Mouse (Mus musculus) forebrain, embryonic 16.5 days (tissue): Measurements from ENCODE around the gene Zfp672. TPM values are rescaled to one million over a fixed set of nuclear protein-coding genes. Genes with fewer than 3 reads are reported as not detected.

Experiments used
- ATAC-seq: fragments of 200-750 bp; cut with Nextera tagmentation; 2 replicates; pipeline ENCODE4 v1.8.0; 2017; ENCODE audit warnings: mild to moderate bottlenecking, moderate library complexity
- H3K27ac ChIP-seq: fragments of 300-500 bp; sonication (generic); 2 replicates; pipeline ENCODE4 v1.5.1; 2014; ENCODE audit warnings: low read length, control low read depth
- H3K27me3 ChIP-seq: fragments of 300-500 bp; sonication (generic); replicated peaks from 2 replicates; pipeline ENCODE4 v1.6.1; 2014; ENCODE audit warnings: low read length; ENCODE audit not compliant: control insufficient read depth, insufficient read depth
- H3K36me3 ChIP-seq: fragments of 300-500 bp; sonication (generic); 2 replicates; pipeline ENCODE4 v1.6.1; 2014; ENCODE audit not compliant: control insufficient read depth, insufficient read depth
- H3K4me1 ChIP-seq: fragments of 300-500 bp; sonication (generic); replicated peaks from 2 replicates; pipeline ENCODE4 v1.6.1; 2014; ENCODE audit warnings: low read length; ENCODE audit not compliant: control insufficient read depth, insufficient read depth
- H3K4me2 ChIP-seq: fragments of 300-500 bp; sonication (generic); 2 replicates; pipeline ENCODE4 v1.6.1; 2014; ENCODE audit warnings: mild to moderate bottlenecking, low read length, control low read depth
- H3K4me3 ChIP-seq: fragments of 300-500 bp; sonication (generic); replicated peaks from 2 replicates; pipeline ENCODE4 v1.5.1; 2014; ENCODE audit warnings: mild to moderate bottlenecking, low read length, control low read depth
- H3K9ac ChIP-seq: fragments of 300-500 bp; sonication (generic); replicated peaks from 2 replicates; pipeline ENCODE4 v1.6.1; 2014; ENCODE audit warnings: low read depth, low read length, control low read depth
- H3K9me3 ChIP-seq: fragments of 300-500 bp; sonication (generic); 2 replicates; pipeline ENCODE4 v1.6.1; 2016; ENCODE audit warnings: low read length; ENCODE audit not compliant: control insufficient read depth
- WGBS: fragments of 180-500 bp; shearing (Covaris S2); extraction: QIAGEN DNeasy Blood & Tissue Kit; methylation state at CpG from one replicate; pipeline ENCODE4 v1.1.7; 2014; 5-methylcytosine and 5-hydroxymethylcytosine counted together
- polyA plus RNA-seq: library from polyadenylated mRNA; unstranded; fragments of >200 nt; fragmentation: Nextera tagmentation; extraction: Ambion mirVana; gene quantifications from 2 replicates; pipeline ENCODE4 v1.2.1, GENCODE M21; 2015

Zfp672 gene
- polyA plus RNA-seq, 1 experiment from 2014 or later = 39.8 TPM

GRCm38 (mm10) chr11:58301837-58302754 is 28.0 kb downstream of the Zfp672 start:
- H3K4me1 ChIP-seq = peaks cover 9% of the 10 kb centered on the region
- WGBS = under 1% methylated on average over 36 of the region's 36 CpGs
- peak overlapping the region; percentile 64 for H3K4me3 ChIP-seq
- peak; percentile 90 for ATAC-seq
- H3K27ac ChIP-seq = peak overlapping the region; percentile 90
- peak overlapping the region; percentile 61 for H3K9ac ChIP-seq
- H3K36me3 ChIP-seq = no peaks in the 10 kb centered on the region
- H3K27me3 ChIP-seq = no peaks in the 10 kb centered on the region
- H3K9me3 ChIP-seq = no peaks in the 10 kb centered on the region
- H3K4me2 ChIP-seq = peak overlapping the region; percentile 73

GRCm38 (mm10) chr11:58301057-58301456 is 29.1 kb downstream of the Zfp672 start:
- Histone ChIP-seq H3K36me3 (no peaks in the 10 kb centered on the region), H3K27me3 (no peaks in the 10 kb centered on the region), H3K4me1 (peaks cover 3% of the 10 kb centered on the region), H3K27ac (peak overlapping the region; percentile 42), H3K9me3 (no peaks in the 10 kb centered on the region), H3K4me3 (peak overlapping the region; percentile 41), H3K4me2 (peak overlapping the region; percentile 53), H3K9ac (peak overlapping the region; percentile 14; the same call in 1 of the 2 replicates)
- ATAC-seq = peak; percentile 16
- WGBS = 9% methylated on average over 13 of the region's 13 CpGs

GRCm38 (mm10) chr11:58297396-58297795 is 32.7 kb downstream of the Zfp672 start:
- H3K36me3 ChIP-seq = no peaks in the 10 kb centered on the region
- no peaks in the 10 kb centered on the region for H3K27me3 ChIP-seq
- H3K4me1 ChIP-seq = no peaks in the 10 kb centered on the region; the same call in 1 of the 2 replicates
- 20% methylated on average over 6 of the region's 6 CpGs for WGBS
- H3K9ac ChIP-seq = no peak overlapping the region
- H3K27ac ChIP-seq = no peak overlapping the region
- no peak for ATAC-seq
- no peaks in the 10 kb centered on the region for H3K9me3 ChIP-seq
- no peak overlapping the region for H3K4me3 ChIP-seq
- no peak overlapping the region for H3K4me2 ChIP-seq

- no peaks in the 10 kb centered on the region for H3K4me1 ChIP-seq
- no peak overlapping the region for H3K4me2 ChIP-seq
- 64% methylated on average over 4 of the region's 4 CpGs for WGBS
- no peaks in the 10 kb centered on the region for H3K9me3 ChIP-seq
- ATAC-seq = no peak
- H3K4me3 ChIP-seq = no peak overlapping the region
- H3K27ac ChIP-seq = no peak overlapping the region
- H3K9ac ChIP-seq = no peak overlapping the region
- H3K36me3 ChIP-seq = no peaks in the 10 kb centered on the region
- no peaks in the 10 kb centered on the region for H3K27me3 ChIP-seq
Measured at GRCm38 (mm10) chr11:58292791-58293190, 37.3 kb downstream of the Zfp672 start.

- 87% methylated on average over 4 of the region's 4 CpGs for WGBS
- Histone ChIP-seq H3K27ac (no peak overlapping the region), H3K4me3 (no peak overlapping the region), H3K9ac (no peak overlapping the region), H3K4me1 (no peaks in the 10 kb centered on the region), H3K9me3 (no peaks in the 10 kb centered on the region), H3K36me3 (no peaks in the 10 kb centered on the region), H3K4me2 (no peak overlapping the region), H3K27me3 (no peaks in the 10 kb centered on the region)
- ATAC-seq = no peak
Measured at GRCm38 (mm10) chr11:58290812-58291211, 39.3 kb downstream of the Zfp672 start.

- ATAC-seq = no peak
- no peak overlapping the region for H3K4me2 ChIP-seq
- no peak overlapping the region for H3K4me3 ChIP-seq
- H3K36me3 ChIP-seq = no peaks in the 10 kb centered on the region
- no peak overlapping the region for H3K9ac ChIP-seq
- WGBS = 80% methylated on average over 9 of the region's 9 CpGs
- no peaks in the 10 kb centered on the region for H3K9me3 ChIP-seq
- H3K27me3 ChIP-seq = no peaks in the 10 kb centered on the region
- no peak overlapping the region for H3K27ac ChIP-seq
- H3K4me1 ChIP-seq = no peaks in the 10 kb centered on the region
Measured at GRCm38 (mm10) chr11:58289992-58290682, 40.0 kb downstream of the Zfp672 start.

- no peaks in the 10 kb centered on the region for H3K27me3 ChIP-seq
Measured at GRCm38 (mm10) chr11:58282518-58282917, 47.6 kb downstream of the Zfp672 start.

GRCm38 (mm10) chr11:58281970-58282496 is 48.1 kb downstream of the Zfp672 start:
- Histone ChIP-seq H3K4me1 (no peaks in the 10 kb centered on the region), H3K27me3 (no peaks in the 10 kb centered on the region), H3K9ac (no peak overlapping the region), H3K27ac (no peak overlapping the region), H3K4me2 (no peak overlapping the region), H3K9me3 (no peaks in the 10 kb centered on the region), H3K4me3 (no peak overlapping the region), H3K36me3 (no peaks in the 10 kb centered on the region)
- ATAC-seq = no peak
- WGBS = 86% methylated on average over 13 of the region's 13 CpGs

More at GRCm38 (mm10) chr11:58282518-58282917, 47.6 kb downstream of the Zfp672 start:
- Histone ChIP-seq H3K9me3 (no peaks in the 10 kb centered on the region), H3K27ac (no peak overlapping the region), H3K4me1 (no peaks in the 10 kb centered on the region), H3K4me3 (no peak overlapping the region), H3K36me3 (no peaks in the 10 kb centered on the region), H3K4me2 (no peak overlapping the region), H3K9ac (no peak overlapping the region)
- WGBS = 87% methylated on average over 5 of the region's 5 CpGs
- ATAC-seq = no peak

- Histone ChIP-seq H3K27ac (no peak overlapping the region), H3K9me3 (no peaks in the 10 kb centered on the region), H3K4me2 (no peak overlapping the region), H3K36me3 (no peaks in the 10 kb centered on the region), H3K9ac (no peak overlapping the region), H3K27me3 (no peaks in the 10 kb centered on the region), H3K4me3 (no peak overlapping the region), H3K4me1 (no peaks in the 10 kb centered on the region)
- WGBS = 80% methylated on average over 4 of the region's 4 CpGs
- ATAC-seq = no peak
Measured at GRCm38 (mm10) chr11:58275756-58276155, 54.4 kb downstream of the Zfp672 start.
